Mouse (Mus musculus): ENCODE data around the gene Mrpl37.

- TF ChIP-seq POLR2A (IDR thresholded peaks at IDR 0.05; ENCODE audit: control insufficient read depth, low read depth, low read length) (no peak), CTCF (IDR thresholded peaks at IDR 0.05; ENCODE audit: control insufficient read depth, insufficient read depth, insufficient replicate concordance, low read depth, low read length) (no peak)
These were observed 29.7 kb downstream of the Mrpl37 start for GRCm38 (mm10) chr4:107036985-107037384.
